Mouse (Mus musculus) Muller cell, postnatal 12 days (primary cell): ENCODE measurements around the gene Wbp1l.

Experiments
- DNase-seq: peaks from one replicate; pipeline ENCODE4 v3.0.0-alpha.2; 2015; ENCODE audit errors: inconsistent ontology term

Gene Wbp1l

DNA sequence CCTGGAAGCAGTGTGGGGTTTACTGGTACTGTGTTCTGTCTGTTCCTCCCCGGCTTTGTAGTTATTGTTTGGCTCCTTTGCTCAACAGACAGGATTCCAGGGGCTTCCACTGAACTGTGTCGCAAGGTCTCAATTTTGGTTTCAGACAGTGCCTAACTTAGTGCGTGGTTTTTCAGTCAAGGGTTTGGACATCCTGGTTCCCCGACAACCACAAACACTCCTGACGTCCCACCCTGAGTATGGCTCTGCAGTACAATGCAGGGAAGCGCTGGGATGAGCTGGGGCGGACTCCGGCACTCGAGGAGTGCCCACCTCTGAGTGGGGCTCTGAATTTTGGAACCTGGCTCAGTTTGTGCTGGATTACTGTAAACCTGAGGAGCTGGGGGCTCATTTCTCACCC, 30.9 kb downstream of the Wbp1l start:
- DNase-seq: no peak

DNA sequence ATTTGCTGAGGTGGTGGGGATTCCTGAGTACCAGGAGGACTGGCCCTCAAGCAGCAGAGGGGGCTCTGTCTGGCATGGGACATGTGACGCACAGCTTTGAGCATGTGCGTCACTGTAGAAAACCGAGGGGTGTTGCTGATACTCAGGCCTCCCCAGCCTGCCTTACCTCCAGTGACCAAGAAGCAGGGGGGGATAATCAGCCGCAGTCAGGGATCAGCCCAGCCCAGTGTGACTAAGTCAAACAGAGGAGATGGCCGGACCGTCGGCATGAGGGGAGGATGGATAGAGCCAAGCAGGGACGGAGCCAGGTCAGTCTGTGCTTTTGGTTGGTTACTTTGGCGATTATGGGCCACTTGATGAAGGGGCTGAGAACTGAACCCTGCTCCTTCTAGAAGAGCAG, 32.8 kb downstream of the Wbp1l start:
- no peak for DNase-seq

GRCm38 (mm10) chr19:46635766-46636165, 36.9 kb downstream of the Wbp1l start:
- no peak for DNase-seq

DNA sequence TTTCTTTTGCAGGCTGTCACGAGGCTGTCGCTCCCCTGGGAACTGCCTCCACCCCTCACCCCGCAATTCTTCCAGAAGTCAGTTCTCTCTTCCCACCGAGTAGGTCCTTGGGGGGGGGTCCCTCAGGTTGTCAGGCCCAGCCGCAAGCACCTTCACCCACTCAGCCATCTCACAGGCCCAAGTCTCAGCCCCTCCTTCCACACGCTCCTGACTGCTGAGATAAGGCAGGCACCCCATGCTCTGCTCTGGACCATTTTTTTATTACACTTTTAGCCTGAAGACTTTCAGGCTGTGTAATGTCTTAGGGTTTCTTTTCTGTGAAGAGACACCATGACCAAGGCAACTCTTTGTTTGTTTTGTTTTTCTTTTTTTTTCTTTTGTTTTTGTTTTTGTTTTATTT, 38.7 kb downstream of the Wbp1l start:
- no peak for DNase-seq

DNA sequence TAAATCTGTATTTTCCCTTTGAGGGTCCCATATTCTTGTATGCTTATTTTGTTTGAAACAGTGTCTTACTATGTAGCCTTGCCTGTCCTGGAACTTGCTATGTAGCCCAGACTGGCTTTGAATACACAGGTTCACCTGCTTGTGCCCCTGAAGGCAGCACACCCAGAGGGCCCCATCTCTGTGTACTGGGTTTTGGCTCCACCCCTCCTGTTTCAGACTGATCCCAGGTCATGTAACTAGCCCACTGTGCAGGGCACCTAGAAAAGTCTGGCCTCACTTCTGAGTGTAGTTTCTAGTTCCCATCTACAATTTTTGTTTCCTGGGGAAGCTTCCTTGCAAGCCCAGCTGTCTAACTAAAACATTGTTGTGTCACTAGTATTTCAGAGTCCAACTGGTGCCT, 40.2 kb downstream of the Wbp1l start:
- no peak for DNase-seq

DNA sequence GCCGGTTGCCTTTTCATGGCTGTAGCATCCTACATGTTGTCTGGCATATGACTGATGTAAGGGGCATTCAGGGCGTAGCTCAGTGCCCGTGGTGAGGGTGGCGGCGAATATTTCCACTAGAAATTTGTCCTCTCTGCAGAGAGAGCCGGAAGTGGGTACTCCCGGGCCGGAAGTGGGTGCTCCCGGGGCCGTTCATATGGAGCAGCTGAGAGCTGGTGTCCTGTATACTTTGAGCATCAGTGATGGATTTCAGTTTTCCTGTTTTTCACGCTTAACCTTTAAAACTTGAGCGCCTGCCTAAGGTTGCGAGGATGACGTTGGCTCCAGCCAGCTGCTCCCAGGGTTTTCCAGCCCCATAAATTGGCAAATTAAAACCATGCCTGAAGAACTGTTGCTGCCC, 40.6 kb downstream of the Wbp1l start:
- DNase-seq: no peak

GRCm38 (mm10) chr19:46640780-46641179, 41.9 kb downstream of the Wbp1l start:
- no peak for DNase-seq

GRCm38 (mm10) chr19:46641420-46642085, 42.7 kb downstream of the Wbp1l start:
- peak; percentile 80 for DNase-seq

- DNase-seq: peak; percentile 78
Observed at GRCm38 (mm10) chr19:46642136-46642753, 43.4 kb downstream of the Wbp1l start.

- DNase-seq: no peak
Observed at GRCm38 (mm10) chr19:46643236-46643635, 44.4 kb downstream of the Wbp1l start.

- DNase-seq: no peak
Observed at GRCm38 (mm10) chr19:46644343-46644792, 45.5 kb downstream of the Wbp1l start.

GRCm38 (mm10) chr19:46644793-46645602, 46.1 kb downstream of the Wbp1l start:
- DNase-seq: peak; percentile 93

GRCm38 (mm10) chr19:46646041-46646481, 47.2 kb downstream of the Wbp1l start:
- peak; percentile 52 for DNase-seq

- DNase-seq: no peak
Observed at GRCm38 (mm10) chr19:46647254-46647653, 48.4 kb downstream of the Wbp1l start.

DNA sequence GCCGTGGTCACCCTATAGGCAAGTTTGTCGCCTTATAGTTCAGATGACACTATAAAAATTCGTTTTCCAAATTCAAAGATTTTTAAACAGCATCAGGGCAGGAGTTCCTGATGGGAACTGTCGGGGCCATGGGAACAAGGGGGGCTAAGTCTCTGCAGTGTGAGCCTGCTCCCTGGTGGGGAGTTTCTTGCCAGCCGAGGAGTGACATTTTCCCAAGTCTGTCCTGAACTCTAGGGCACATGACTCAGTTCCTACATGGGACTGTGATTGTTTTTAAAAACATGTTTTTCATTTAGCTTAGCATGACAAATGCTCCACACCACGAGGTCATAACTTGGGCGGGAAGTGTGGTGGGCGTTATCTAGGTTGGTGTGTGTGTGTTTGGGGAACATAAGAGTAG, 49.0 kb downstream of the Wbp1l start:
- DNase-seq: no peak

GRCm38 (mm10) chr19:46648565-46648964, 49.7 kb downstream of the Wbp1l start:
- DNase-seq: no peak

- DNase-seq: no peak
Observed at GRCm38 (mm10) chr19:46653188-46653587, 54.3 kb downstream of the Wbp1l start.

GRCm38 (mm10) chr19:46653616-46654235, 54.8 kb downstream of the Wbp1l start:
- no peak for DNase-seq

GRCm38 (mm10) chr19:46655626-46656025, 56.7 kb downstream of the Wbp1l start:
- no peak for DNase-seq

DNA sequence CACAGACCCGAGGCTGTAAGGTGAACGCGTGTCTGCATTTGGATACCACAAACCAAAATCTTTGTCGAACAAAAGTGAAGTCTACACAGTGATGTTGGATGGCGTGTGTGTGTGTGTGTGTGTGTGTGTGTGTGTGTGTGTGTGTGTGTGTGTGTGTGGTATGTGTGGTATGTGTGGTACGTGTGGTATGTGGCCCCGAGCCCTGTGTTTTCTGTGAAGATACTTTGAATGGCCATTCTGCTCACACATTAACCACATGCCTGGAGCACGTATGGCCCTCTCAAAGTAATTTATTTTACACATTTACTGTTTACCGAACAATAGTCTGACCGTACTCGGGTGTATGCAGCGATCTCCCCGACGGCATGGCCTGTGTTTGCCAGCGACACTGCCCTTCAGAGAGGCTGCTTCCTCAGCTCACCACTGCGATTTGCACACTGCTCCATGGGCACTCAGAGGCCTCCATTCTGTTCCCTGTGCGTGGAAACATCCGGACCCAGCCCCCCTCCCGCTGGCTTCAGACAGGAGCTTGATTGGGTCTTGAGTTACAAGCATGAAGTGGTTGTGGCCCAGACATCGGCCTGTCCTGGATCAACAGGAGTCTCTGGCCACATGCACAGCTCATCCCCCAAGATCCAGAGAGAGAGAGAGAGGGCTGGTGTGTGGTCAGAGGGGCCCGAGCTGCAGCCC, 57.4 kb downstream of the Wbp1l start:
- DNase-seq: no peak

GRCm38 (mm10) chr19:46657339-46658020, 58.6 kb downstream of the Wbp1l start:
- DNase-seq: no peak
